Mouse (Mus musculus) stomach, postnatal 0 days (tissue): ENCODE measurements around the gene Traf6. TPM values are rescaled to one million over a fixed set of nuclear protein-coding genes. Genes with fewer than 3 reads are reported as not detected.

ENCODE experiments used
- ATAC-seq: fragments of 200-750 bp; cut with Nextera tagmentation; 2 replicates; pipeline ENCODE4 v1.8.0; 2017; ENCODE audit not compliant: low FRiP score, low TSS enrichment
- DNase-seq: peaks from one replicate; pipeline ENCODE4 v3.0.0-alpha.2; 2016; ENCODE audit warnings: low spot score
- H3K27ac ChIP-seq: fragments of 300-500 bp; sonication (generic); replicated peaks from 2 replicates; pipeline ENCODE4 v1.5.1; 2014; ENCODE audit warnings: mild to moderate bottlenecking, control low read depth
- H3K27me3 ChIP-seq: fragments of 300-500 bp; sonication (generic); 2 replicates; pipeline ENCODE4 v1.6.1; 2014; ENCODE audit warnings: low read length; ENCODE audit not compliant: control insufficient read depth, insufficient read depth
- H3K36me3 ChIP-seq: fragments of 300-500 bp; sonication (generic); 2 replicates; pipeline ENCODE4 v1.6.1; 2014; ENCODE audit warnings: low read length, mixed read lengths; ENCODE audit not compliant: control insufficient read depth, insufficient read depth
- H3K4me1 ChIP-seq: fragments of 300-500 bp; sonication (generic); replicated peaks from 2 replicates; pipeline ENCODE4 v1.6.1; 2014; ENCODE audit warnings: antibody characterized with exemption; ENCODE audit not compliant: control insufficient read depth, insufficient read depth
- H3K4me2 ChIP-seq: fragments of 300-500 bp; sonication (generic); replicated peaks from 2 replicates; pipeline ENCODE4 v1.6.1; 2014; ENCODE audit warnings: low read depth, mild to moderate bottlenecking, control low read depth, moderate library complexity
- H3K4me3 ChIP-seq: fragments of 300-500 bp; sonication (generic); 2 replicates; pipeline ENCODE4 v1.5.1; 2014; ENCODE audit warnings: low read depth, low read length, control low read depth
- H3K9ac ChIP-seq: fragments of 300-500 bp; sonication (generic); 2 replicates; pipeline ENCODE4 v1.6.1; 2014; ENCODE audit warnings: mild to moderate bottlenecking, low read length, control low read depth, mixed read lengths
- H3K9me3 ChIP-seq: fragments of 300-500 bp; sonication (generic); 2 replicates; pipeline ENCODE4 v1.6.1; 2016; ENCODE audit warnings: low read length; ENCODE audit not compliant: control insufficient read depth
- CTCF ChIP-seq: IDR thresholded peaks from 2 replicates; pipeline ENCODE4 v1.5.1; 2016; ENCODE audit warnings: antibody characterized with exemption, low read depth, mild to moderate bottlenecking, moderate library complexity
- EP300 ChIP-seq: optimal IDR thresholded peaks from 2 replicates; pipeline ENCODE3; 2016; ENCODE audit warnings: antibody characterized with exemption
- WGBS: fragments of 180-500 bp; shearing (Covaris S2); extraction: QIAGEN DNeasy Blood & Tissue Kit; methylation state at CpG from one replicate; pipeline ENCODE4 v1.1.7; 2014; 5-methylcytosine and 5-hydroxymethylcytosine counted together
- polyA plus RNA-seq: library from polyadenylated mRNA; unstranded; fragments of >200 nt; fragmentation: Nextera tagmentation; extraction: Ambion mirVana; gene quantifications from 2 replicates; pipeline ENCODE4 v1.2.1, GENCODE M21; 2015

The Traf6 gene
- polyA plus RNA-seq, 1 experiment from 2014 or later: 4.5 TPM

GRCm38 (mm10) chr2:101665058-101665702, 13.0 kb upstream of the Traf6 start:
- H3K9ac ChIP-seq: no peak overlapping the region
- no peak for TF ChIP-seq EP300
- peak; percentile 98 for TF ChIP-seq CTCF
- 21% methylated on average over 9 of the region's 9 CpGs for WGBS

GRCm38 (mm10) chr2:101665703-101666092, 12.5 kb upstream of the Traf6 start:
- Histone ChIP-seq H3K4me3 (no peak overlapping the region), H3K4me1 (no peaks in the 10 kb centered on the region), H3K27me3 (no peaks in the 10 kb centered on the region), H3K9me3 (no peaks in the 10 kb centered on the region), H3K27ac (no peak overlapping the region), H3K4me2 (no peak overlapping the region), H3K9ac (no peak overlapping the region), H3K36me3 (no peaks in the 10 kb centered on the region)
- TF ChIP-seq CTCF (no peak), EP300 (no peak)
- WGBS: 80% methylated on average over 3 of the region's 3 CpGs
- ATAC-seq: no peak
- no peak for DNase-seq

More at GRCm38 (mm10) chr2:101665058-101665702, 13.0 kb upstream of the Traf6 start:
- Histone ChIP-seq H3K4me1 (no peaks in the 10 kb centered on the region), H3K27me3 (no peaks in the 10 kb centered on the region), H3K27ac (no peak overlapping the region), H3K4me3 (no peak overlapping the region), H3K9me3 (no peaks in the 10 kb centered on the region), H3K36me3 (no peaks in the 10 kb centered on the region), H3K4me2 (no peak overlapping the region)
- ATAC-seq (peak; percentile 71), DNase-seq (peak; percentile 73)

GRCm38 (mm10) chr2:101668751-101669150, 9.5 kb upstream of the Traf6 start:
- no peak overlapping the region for H3K9ac ChIP-seq
- no peak overlapping the region for H3K27ac ChIP-seq
- DNase-seq (no peak), ATAC-seq (no peak)
- no peak for TF ChIP-seq CTCF
- TF ChIP-seq EP300: no peak
- H3K9me3 ChIP-seq: no peaks in the 10 kb centered on the region
- H3K4me3 ChIP-seq: no peak overlapping the region
- 82% methylated on average over 3 of the region's 3 CpGs for WGBS
- no peaks in the 10 kb centered on the region for H3K27me3 ChIP-seq
- no peaks in the 10 kb centered on the region for H3K36me3 ChIP-seq
- no peak overlapping the region for H3K4me2 ChIP-seq
- H3K4me1 ChIP-seq: no peaks in the 10 kb centered on the region

- DNase-seq (no peak), ATAC-seq (no peak)
- WGBS: 68% methylated on average over 3 of the region's 3 CpGs
- Histone ChIP-seq H3K27ac (no peak overlapping the region), H3K36me3 (no peaks in the 10 kb centered on the region), H3K4me3 (no peak overlapping the region), H3K27me3 (no peaks in the 10 kb centered on the region), H3K9me3 (no peaks in the 10 kb centered on the region), H3K4me1 (no peaks in the 10 kb centered on the region), H3K4me2 (no peak overlapping the region), H3K9ac (no peak overlapping the region)
- no peak for TF ChIP-seq CTCF
- TF ChIP-seq EP300: no peak
These were observed 4.7 kb upstream of the Traf6 start for GRCm38 (mm10) chr2:101673547-101673946.

GRCm38 (mm10) chr2:101679164-101679784, 1.0 kb downstream of the Traf6 start:
- TF ChIP-seq EP300: no peak
- TF ChIP-seq CTCF: no peak
- Histone ChIP-seq H3K4me3 (peak overlapping the region; percentile 99), H3K27me3 (no peaks in the 10 kb centered on the region), H3K36me3 (no peaks in the 10 kb centered on the region; the same call in 1 of the 2 replicates), H3K9ac (peak overlapping the region; percentile 96), H3K4me2 (peak overlapping the region; percentile 93), H3K27ac (no peak overlapping the region), H3K4me1 (no peaks in the 10 kb centered on the region), H3K9me3 (no peaks in the 10 kb centered on the region)
- DNase-seq (no peak), ATAC-seq (no peak)
- WGBS: 3% methylated on average over 15 of the region's 15 CpGs

GRCm38 (mm10) chr2:101684421-101684820, 6.2 kb downstream of the Traf6 start:
- no peak overlapping the region for H3K4me3 ChIP-seq
- H3K36me3 ChIP-seq: peaks cover 10% of the 10 kb centered on the region
- no peak overlapping the region for H3K9ac ChIP-seq
- no peak overlapping the region for H3K27ac ChIP-seq
- TF ChIP-seq EP300 (no peak), CTCF (no peak)
- no peaks in the 10 kb centered on the region for H3K27me3 ChIP-seq
- no peak for DNase-seq
- no peak for ATAC-seq
- no peaks in the 10 kb centered on the region for H3K9me3 ChIP-seq
- 82% methylated on average over 12 of the region's 12 CpGs for WGBS
- no peak overlapping the region for H3K4me2 ChIP-seq
- no peaks in the 10 kb centered on the region for H3K4me1 ChIP-seq
